Mouse (Mus musculus) kidney, adult 2 months (tissue): ENCODE data around the gene Tra2b.

Source experiments
- CTCF ChIP-seq: fragments of 200-500 bp; conservative IDR thresholded peaks from 2 replicates; pipeline ENCODE4 v1.5.1; 2011; ENCODE audit warnings: low read depth, mild to moderate bottlenecking, control low read depth, low read length, moderate library complexity, mixed read lengths; ENCODE audit not compliant: insufficient read depth, insufficient read length
- POLR2A ChIP-seq: fragments of 200-500 bp; IDR thresholded peaks from one replicate; pipeline ENCODE4 v1.6.1; 2011; ENCODE audit warnings: low read depth, low read length, control low read depth

DNA sequence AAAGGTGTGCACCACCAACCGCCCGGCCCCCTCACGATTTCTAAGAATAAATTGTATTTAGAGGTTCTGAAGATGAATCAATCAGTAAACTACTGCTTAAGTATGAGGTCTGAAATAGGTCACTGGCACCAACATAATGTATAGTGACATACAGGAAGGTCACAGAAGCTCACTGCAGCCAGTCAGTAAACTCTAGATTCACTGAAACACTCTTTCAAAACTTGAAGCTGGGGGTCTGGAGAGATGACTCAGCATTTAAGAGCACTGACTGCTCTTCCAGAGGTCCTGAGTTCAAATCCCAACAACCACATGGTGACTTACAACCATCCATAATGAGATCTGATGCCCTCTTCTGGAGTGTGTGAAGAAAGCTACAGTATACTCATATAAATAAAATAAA, 16.1 kb downstream of the Tra2b start:
- no peak for TF ChIP-seq POLR2A
- TF ChIP-seq CTCF, result no peak
